Mouse (Mus musculus): ENCODE results near the gene Dnah7b. TPM values are rescaled to one million over a fixed set of nuclear protein-coding genes. Genes with fewer than 3 reads are reported as not detected.

Gene Dnah7b
- polyA plus RNA-seq (2021; fragmentation: Nextera tagmentation): 0.39 and 0.40 TPM in 2 replicates
- long read RNA-seq, experiment 1: 0 reads
- long read RNA-seq, experiment 2, partial matches to known transcripts: 2 of 3 reads
- long read RNA-seq, experiment 2, other reads (novel, unspliced or antisense): 1 of 3 reads

DNA sequence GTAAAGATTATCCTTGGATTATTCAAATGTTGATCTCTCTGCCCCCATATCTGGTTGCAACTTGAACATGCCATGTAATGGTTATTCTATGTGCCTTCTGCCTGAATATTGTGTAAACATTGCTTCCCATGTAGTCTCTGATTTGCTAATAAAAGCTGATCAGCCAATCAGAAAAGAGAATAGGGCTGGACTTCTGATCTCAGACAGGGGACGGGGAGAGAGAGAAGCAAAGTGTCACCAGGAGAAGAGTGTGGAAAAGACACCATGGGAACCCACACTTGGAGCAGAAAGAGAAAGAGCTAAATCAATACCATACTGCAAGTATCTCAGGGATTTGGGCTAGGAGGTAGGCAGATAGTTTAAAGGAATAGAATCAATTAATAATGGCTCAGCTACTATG lies at the start of gene Dnah7b:
Gene Dnah7b (plus strand): TSS at position 301 of the 400 bp plus-strand sequence.

Other genes with a start within 250 kb of the Dnah7b start
- not detected in 2 replicates for gene Gm5269, start 176.0 kb upstream of the Dnah7b start, polyA plus RNA-seq (2021; fragmentation: Nextera tagmentation)
- gene Slc40a1, start 139.8 kb upstream of the Dnah7b start, polyA plus RNA-seq (2021; fragmentation: Nextera tagmentation): 13.4 and 17.0 TPM in 2 replicates

Measured in layer of hippocampus, adult 6 months (tissue).